Mouse (Mus musculus) gastrocnemius, adult 2 months (tissue): ENCODE data around the gene Zfp846. TPM values are rescaled to one million over a fixed set of nuclear protein-coding genes. Genes with fewer than 3 reads are reported as not detected.

Experiments
- DNase-seq: peaks from one replicate; pipeline ENCODE4 v3.0.0; 2022
- H3K27ac ChIP-seq: fragments of 200-600 bp; 2 replicates; pipeline ENCODE4 v1.8.1; 2022; ENCODE audit warnings: mild to moderate bottlenecking
- H3K4me3 ChIP-seq: fragments of 200-600 bp; 2 replicates; pipeline ENCODE4 v1.8.1; 2022; ENCODE audit warnings: mild to moderate bottlenecking, moderate library complexity
- CTCF ChIP-seq: fragments of 200-600 bp; IDR thresholded peaks from 2 replicates; pipeline ENCODE4 v1.8.1; 2022; ENCODE audit warnings: antibody characterized with exemption, mild to moderate bottlenecking, moderate library complexity
- intact Hi-C: fragments of 180-260 bp; cut with DNase I; formaldehyde crosslinking; loops from one replicate; pipeline ENCODE4 v1.15.1; 2025
- total RNA-seq, 2 experiments: library from RNA; stranded (reverse); gene quantifications; 2 replicates each; pipeline ENCODE4 v1.2.3; 2021

Gene Zfp846
- total RNA-seq, 2 experiments from 2014 or later = 2.6 to 3.8 TPM

- no peak for TF ChIP-seq CTCF
- intact Hi-C loops = loop anchor here (2.0 to 10.0 kb wide), 4 partner anchors 35 to 257 kb away; partner anchors contain the start of genes Zfp26, Zfp560 and Zfp846
- Histone ChIP-seq H3K4me3 (peak within 1 kb of the TSS; percentile 90), H3K27ac (peak within 1 kb of the TSS; percentile 94)
- peak; percentile 74 for DNase-seq
Observed at GRCm38 (mm10) chr9:20642101-20642895, 61.2 kb downstream of the Zfp846 start, which contains the start of gene Ubl5. Gene Ubl5, plus strand, starts transcription at chr9:20642878.

GRCm38 (mm10) chr9:20642896-20643466 lies 61.9 kb downstream of the Zfp846 start:
- TF ChIP-seq CTCF = no peak
- Histone ChIP-seq H3K4me3 (peak overlapping the region; percentile 90), H3K27ac (peak overlapping the region; percentile 94)
- peak; percentile 79 for DNase-seq
- intact Hi-C loops = loop anchor here (2.0 to 10.0 kb wide), 4 partner anchors 36 to 258 kb away; partner anchors contain the start of genes Zfp26, Zfp560 and Zfp846

GRCm38 (mm10) chr9:20643781-20644180 lies 62.7 kb downstream of the Zfp846 start:
- intact Hi-C loops = loop anchor here (2.0 to 10.0 kb wide), 4 partner anchors 37 to 259 kb away; partner anchors contain the start of genes Zfp26, Zfp560 and Zfp846
- H3K4me3 ChIP-seq = peak overlapping the region; percentile 90
- H3K27ac ChIP-seq = peak overlapping the region; percentile 94
- no peak for DNase-seq
- TF ChIP-seq CTCF = no peak

DNA sequence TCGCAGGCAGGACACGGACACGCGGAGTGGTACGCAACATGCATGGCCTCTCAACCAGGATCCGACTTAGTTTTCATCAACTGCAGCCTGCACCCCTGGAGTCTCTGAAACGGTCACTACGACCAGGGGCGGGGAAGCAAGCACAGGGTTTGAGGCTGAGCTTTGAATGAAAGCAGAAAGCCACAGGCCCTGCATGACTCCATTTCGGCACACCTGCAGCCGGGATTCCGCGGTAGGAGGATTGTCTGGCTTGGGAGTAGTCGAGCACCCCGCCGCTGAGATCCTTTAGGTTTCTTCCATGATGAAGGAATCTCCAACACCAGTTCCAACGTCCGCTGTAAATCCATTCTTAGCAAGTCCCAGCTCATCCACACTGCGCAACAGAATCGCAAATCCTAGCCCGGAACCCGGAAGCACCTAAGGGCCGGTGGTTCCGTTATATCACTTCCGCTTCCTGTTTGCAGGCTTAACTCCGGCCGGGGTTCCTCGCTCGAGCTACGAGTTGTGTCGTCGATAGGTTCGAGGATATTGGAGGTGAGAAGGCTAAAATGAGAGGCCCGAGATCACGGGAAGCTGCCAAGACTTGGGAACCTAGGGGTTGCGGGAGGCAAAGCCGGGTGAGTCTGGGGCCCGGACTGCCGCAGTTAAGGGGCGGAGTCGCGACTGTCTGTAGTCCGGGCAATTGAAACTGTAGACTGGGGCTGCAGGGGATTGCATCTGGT lies 63.4 kb downstream of the Zfp846 start, which contains the start of gene Fbxl12:
Gene Fbxl12 (minus strand): TSS at position 408 of the 722 bp plus-strand sequence.
- Histone ChIP-seq H3K27ac (peak within 1 kb of the TSS; percentile 94), H3K4me3 (peak within 1 kb of the TSS; percentile 90)
- intact Hi-C loops = loop anchor here (10.0 kb wide), 3 partner anchors 60 to 260 kb away; partner anchors contain the start of genes Zfp26, Zfp560 and Zfp846
- DNase-seq = peak; percentile 78
- no peak for TF ChIP-seq CTCF

DNA sequence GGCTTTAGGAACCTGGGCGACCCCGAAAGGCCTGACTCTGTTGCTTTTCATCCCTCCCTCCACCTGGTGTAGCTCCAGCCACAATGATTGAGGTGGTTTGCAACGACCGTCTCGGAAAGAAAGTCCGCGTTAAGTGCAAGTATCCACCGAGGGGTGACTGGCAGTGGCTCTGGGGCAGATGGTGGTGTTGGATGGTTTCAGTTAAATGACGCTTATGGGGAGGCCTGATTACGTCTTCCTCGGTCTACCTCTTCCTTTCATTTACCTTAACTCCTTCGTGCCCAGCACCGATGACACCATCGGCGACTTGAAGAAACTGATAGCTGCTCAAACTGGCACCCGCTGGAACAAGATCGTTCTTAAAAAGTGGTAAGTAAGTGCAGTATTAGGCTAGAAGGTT lies 64.0 kb downstream of the Zfp846 start:
- Histone ChIP-seq H3K27ac (peak overlapping the region; percentile 94), H3K4me3 (peak overlapping the region; percentile 90)
- intact Hi-C loops = loop anchor here (10.0 kb wide), 3 partner anchors 60 to 260 kb away; partner anchors contain the start of genes Zfp26, Zfp560 and Zfp846
- no peak for DNase-seq
- no peak for TF ChIP-seq CTCF

DNA sequence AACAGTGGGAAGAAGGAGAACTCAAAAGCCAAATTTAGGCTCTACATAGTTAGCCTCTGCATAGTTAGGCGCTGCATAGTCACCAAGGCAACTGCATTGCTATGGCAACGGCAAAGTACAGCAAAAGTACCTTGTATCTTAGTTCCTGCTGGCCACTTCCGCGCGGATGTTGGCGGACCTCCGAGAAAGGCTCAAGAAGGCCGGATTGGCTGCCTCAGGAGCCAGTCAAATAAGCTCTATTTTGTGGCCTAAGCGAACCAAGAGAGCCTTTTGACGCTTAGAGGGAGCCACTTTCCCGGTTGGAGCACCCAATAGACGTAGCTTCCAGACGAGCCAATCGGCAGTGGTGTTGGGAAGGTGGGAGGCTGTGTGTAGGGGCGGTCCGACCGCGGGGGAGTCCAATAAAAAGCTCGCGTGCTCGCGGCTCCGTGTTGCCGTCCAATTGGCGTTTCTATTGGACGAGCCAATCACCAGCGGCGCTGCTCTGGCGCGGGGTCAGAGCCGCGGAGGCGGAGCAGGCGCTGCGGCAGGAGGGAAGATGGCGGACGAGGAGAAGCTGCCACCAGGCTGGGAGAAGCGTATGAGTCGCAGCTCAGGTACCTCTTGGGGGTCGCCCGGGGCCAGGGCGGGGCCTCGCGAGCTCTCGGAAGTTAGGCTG lies 70.6 kb downstream of the Zfp846 start, which contains the start of gene Pin1:
Gene Pin1 (plus strand): TSS at position 494 of the 658 bp plus-strand sequence.
- peak; percentile 99 for DNase-seq
- intact Hi-C loops = no loop called here
- TF ChIP-seq CTCF = no peak
- Histone ChIP-seq H3K4me3 (peak within 1 kb of the TSS; percentile 73), H3K27ac (peak within 1 kb of the TSS; percentile 91)

- DNase-seq = no peak
- intact Hi-C loops = no loop called here
- TF ChIP-seq CTCF = no peak
- Histone ChIP-seq H3K27ac (peak overlapping the region; percentile 91), H3K4me3 (peak overlapping the region; percentile 73)
Observed at GRCm38 (mm10) chr9:20652260-20652658, 71.2 kb downstream of the Zfp846 start.

DNA sequence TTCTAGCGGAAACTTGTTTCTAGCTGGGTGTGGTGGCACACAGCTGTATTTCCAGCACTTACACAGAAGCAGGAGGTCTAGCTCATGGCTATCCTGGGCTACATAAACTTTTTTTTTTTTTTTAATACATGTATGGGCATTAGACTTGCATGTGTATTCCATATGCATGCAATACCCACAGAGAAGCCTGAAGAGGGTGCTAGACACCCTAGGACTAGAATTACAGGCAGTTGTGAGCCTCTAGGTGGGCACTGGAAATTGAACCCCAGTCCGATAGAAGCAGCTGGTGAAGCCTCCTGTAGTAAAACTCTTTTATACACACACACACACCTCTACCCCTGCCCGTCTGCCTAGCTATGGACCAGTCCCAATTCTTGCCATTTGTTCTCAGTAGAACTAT lies 72.8 kb downstream of the Zfp846 start:
- intact Hi-C loops = no loop called here
- no peak for DNase-seq
- Histone ChIP-seq H3K4me3 (no peak overlapping the region), H3K27ac (no peak overlapping the region)
- TF ChIP-seq CTCF = no peak

Other genes with a start within 250 kb of the Zfp846 start
- not detected for gene Olfr18, start 245.2 kb upstream of the Zfp846 start, total RNA-seq
- 10 to 100 TPM; 11.6 to 11.9 TPM for gene Zfp560, start 196.1 kb upstream of the Zfp846 start, total RNA-seq
- gene Zfp26, start 121.1 kb upstream of the Zfp846 start, total RNA-seq = 1 to 10 TPM; 8.3 to 9.2 TPM
- gene Zfp426, start 88.5 kb upstream of the Zfp846 start, total RNA-seq = 10 to 100 TPM in 1 of 2 experiments, 1 to 10 TPM in 1; 8.5 to 10.2 TPM
- 10 to 100 TPM; 16.6 to 18.4 TPM for gene Zfp266, start 59.9 kb upstream of the Zfp846 start, total RNA-seq
- 100 to 1,000 TPM; 188 to 210 TPM for gene Ubl5, start 61.6 kb downstream of the Zfp846 start, total RNA-seq
- gene Fbxl12, start 63.5 kb downstream of the Zfp846 start, total RNA-seq = 1 to 10 TPM; 4.7 to 5.3 TPM
- gene Pin1, start 70.8 kb downstream of the Zfp846 start, total RNA-seq = 10 to 100 TPM; 13.0 to 15.0 TPM
- under 1 TPM; 0.20 TPM for gene Olfm2, start 165.1 kb downstream of the Zfp846 start, total RNA-seq
- gene Col5a3, start 233.8 kb downstream of the Zfp846 start, total RNA-seq = 10 to 100 TPM; 12.8 to 22.5 TPM
- gene Rdh8, start 237.2 kb downstream of the Zfp846 start, total RNA-seq = under 1 TPM in 1 of 2 experiments, not detected in 1; 0.56 TPM